Mouse (Mus musculus) gastrocnemius, adult 18-20 months (tissue): Measurements from ENCODE around the gene Cmya5. TPM values are rescaled to one million over a fixed set of nuclear protein-coding genes. Genes with fewer than 3 reads are reported as not detected.
A peak's percentile ranks its signal among the peaks of the same experiment; 100 is the strongest.

Experiments used
- DNase-seq: peaks from one replicate; pipeline ENCODE4 v3.0.0; 2021; ENCODE audit warnings: low spot score
- total RNA-seq, 2 experiments: library from RNA; stranded (reverse); gene quantifications; 2 replicates each; pipeline ENCODE4 v1.2.3; 2021

Cmya5 gene
- total RNA-seq, 2 experiments from 2014 or later: 1,374 to 1,544 TPM

GRCm38 (mm10) chr13:93069481-93069880 lies 75.0 kb downstream of the Cmya5 start:
- DNase-seq: no peak

- DNase-seq: no peak
Observed at GRCm38 (mm10) chr13:93068353-93068752, 76.2 kb downstream of the Cmya5 start.

GRCm38 (mm10) chr13:93062860-93063636 lies 81.5 kb downstream of the Cmya5 start:
- DNase-seq: peak; percentile 69

- no peak for DNase-seq
Observed at GRCm38 (mm10) chr13:93061311-93061710, 83.2 kb downstream of the Cmya5 start.

- no peak for DNase-seq
Observed at GRCm38 (mm10) chr13:93060437-93060836, 84.1 kb downstream of the Cmya5 start.

GRCm38 (mm10) chr13:93058551-93059011 lies 85.9 kb downstream of the Cmya5 start:
- no peak for DNase-seq

- no peak for DNase-seq
Observed at GRCm38 (mm10) chr13:93057492-93058260, 86.8 kb downstream of the Cmya5 start.

GRCm38 (mm10) chr13:93056091-93056490 lies 88.4 kb downstream of the Cmya5 start:
- no peak for DNase-seq

- DNase-seq: peak; percentile 77
Observed at GRCm38 (mm10) chr13:93051483-93051882, 93.0 kb downstream of the Cmya5 start.

- DNase-seq: no peak
Observed at GRCm38 (mm10) chr13:93041021-93041420, 103.5 kb downstream of the Cmya5 start.

- DNase-seq: no peak
Observed at GRCm38 (mm10) chr13:93036218-93036617, 108.3 kb downstream of the Cmya5 start.

- DNase-seq: no peak
Observed at GRCm38 (mm10) chr13:93029337-93029736, 115.2 kb downstream of the Cmya5 start.

GRCm38 (mm10) chr13:93024837-93025236 lies 119.7 kb downstream of the Cmya5 start:
- DNase-seq: no peak

- peak; percentile 39 for DNase-seq
Observed at GRCm38 (mm10) chr13:93022158-93022557, 122.4 kb downstream of the Cmya5 start.

GRCm38 (mm10) chr13:93012952-93013351 lies 131.6 kb downstream of the Cmya5 start:
- DNase-seq: peak; percentile 63

- DNase-seq: no peak
Observed at GRCm38 (mm10) chr13:93011315-93011714, 133.2 kb downstream of the Cmya5 start.

- no peak for DNase-seq
Observed at GRCm38 (mm10) chr13:93010524-93010923, 134.0 kb downstream of the Cmya5 start.

- no peak for DNase-seq
Observed at GRCm38 (mm10) chr13:93007078-93007477, 137.4 kb downstream of the Cmya5 start.

- peak; percentile 67 for DNase-seq
Observed at GRCm38 (mm10) chr13:93006347-93006746, 138.2 kb downstream of the Cmya5 start.

GRCm38 (mm10) chr13:93004003-93004402 lies 140.5 kb downstream of the Cmya5 start:
- DNase-seq: no peak

GRCm38 (mm10) chr13:93002456-93002855 lies 142.1 kb downstream of the Cmya5 start:
- peak; percentile 74 for DNase-seq

- peak; percentile 82 for DNase-seq
Observed at GRCm38 (mm10) chr13:93000640-93001351, 143.7 kb downstream of the Cmya5 start.
